ENCODE assay signal across 8 mouse cellular contexts in genomic region chr2:157914105-157914764, GRCm38 (mm10). TPM values are rescaled to one million over a fixed set of nuclear protein-coding genes. Genes with fewer than 3 reads are reported as not detected.
DNase-seq lines count a peak whose midpoint lies in the region; ATAC-seq and TF ChIP-seq lines count a peak whose summit lies in the region.

Vstm2l (plus strand) TSS chr2:157914653.

- H3K4me2 ChIP-seq in heart, embryonic 11.5 days: peak within 1 kb of the TSS; percentile 59
- H3K4me2 ChIP-seq in embryonic facial prominence, embryonic 14.5 days (ENCODE audit: low read depth, low read length): peak within 1 kb of the TSS; percentile 61
- peak within 1 kb of the TSS; percentile 39; the same call in 1 of the 2 replicates for H3K4me2 ChIP-seq in intestine, postnatal 0 days (replicated peaks; ENCODE audit: low read depth)
- H3K4me2 ChIP-seq in midbrain, embryonic 12.5 days (replicated peaks): peak within 1 kb of the TSS; percentile 64

- H3K36me3 ChIP-seq in heart, embryonic 11.5 days (ENCODE audit: control insufficient read depth, insufficient read depth, low read length): no peaks in the 10 kb centered on the region
- no peaks in the 10 kb centered on the region for H3K36me3 ChIP-seq in embryonic facial prominence, embryonic 14.5 days (ENCODE audit: control insufficient read depth, insufficient read depth, low read length)
- H3K36me3 ChIP-seq in intestine, postnatal 0 days (ENCODE audit: control insufficient read depth, insufficient read depth): no peaks in the 10 kb centered on the region
- no peaks in the 10 kb centered on the region for H3K36me3 ChIP-seq in midbrain, embryonic 12.5 days

- TF ChIP-seq CTCF in intestine, postnatal 0 days (IDR thresholded peaks at IDR 0.05; ENCODE audit: low read depth): no peak

- H3K4me3 ChIP-seq in heart, embryonic 11.5 days (ENCODE audit: low read depth, low read length): peak within 1 kb of the TSS; percentile 35
- peak within 1 kb of the TSS; percentile 37 for H3K4me3 ChIP-seq in embryonic facial prominence, embryonic 14.5 days (ENCODE audit: low read depth, low read length)
- H3K4me3 ChIP-seq in intestine, postnatal 0 days (ENCODE audit: low read depth, low read length): peak within 1 kb of the TSS; percentile 13
- peak within 1 kb of the TSS; percentile 52 for H3K4me3 ChIP-seq in midbrain, embryonic 12.5 days

- DNase-seq in heart, adult 11 months: no peak
- peak; percentile 17 for DNase-seq in Muller cell, postnatal 12 days (ENCODE audit: inconsistent ontology term)
- peak; percentile 51 for DNase-seq in embryonic facial prominence, embryonic 14.5 days (ENCODE audit: low spot score)
- no peak for DNase-seq in T-cell, adult 2 months (ENCODE audit: low spot score)

- 5% methylated on average over 62 of the region's 62 CpGs for WGBS in heart, embryonic 11.5 days (ENCODE audit: insufficient replicate concordance)
- WGBS in embryonic facial prominence, embryonic 14.5 days: 6% methylated on average over 25 of the region's 62 CpGs
- WGBS in intestine, postnatal 0 days: 5% methylated on average over 59 of the region's 62 CpGs
- WGBS in midbrain, embryonic 12.5 days: 2% methylated on average over 59 of the region's 62 CpGs

- H3K27me3 ChIP-seq in heart, embryonic 11.5 days (ENCODE audit: control insufficient read depth, insufficient read depth, low read length): peaks cover 64% of the 10 kb centered on the region
- H3K27me3 ChIP-seq in embryonic facial prominence, embryonic 14.5 days (replicated peaks; ENCODE audit: control insufficient read depth, insufficient read depth, low read length): peaks cover 47% of the 10 kb centered on the region
- peaks cover 42% of the 10 kb centered on the region for H3K27me3 ChIP-seq in intestine, postnatal 0 days (replicated peaks; ENCODE audit: control insufficient read depth, insufficient read depth, low read length)
- H3K27me3 ChIP-seq in midbrain, embryonic 12.5 days: peaks cover 61% of the 10 kb centered on the region

- H3K9ac ChIP-seq in heart, embryonic 11.5 days (ENCODE audit: low read depth, low read length): no peak within 1 kb of the TSS
- peak within 1 kb of the TSS; percentile 30; the same call in 1 of the 2 replicates for H3K9ac ChIP-seq in embryonic facial prominence, embryonic 14.5 days (ENCODE audit: low read depth, low read length)
- H3K9ac ChIP-seq in intestine, postnatal 0 days (ENCODE audit: low read depth, low read length): no peak within 1 kb of the TSS
- H3K9ac ChIP-seq in midbrain, embryonic 12.5 days (replicated peaks): peak within 1 kb of the TSS; percentile 63

- ATAC-seq in heart, embryonic 11.5 days (replicated peaks; ENCODE audit: insufficient number of reproducible peaks, low FRiP score, low TSS enrichment): no peak
- ATAC-seq in embryonic facial prominence, embryonic 14.5 days (ENCODE audit: low read depth): no peak
- ATAC-seq in intestine, postnatal 0 days: no peak
- ATAC-seq in midbrain, embryonic 12.5 days (ENCODE audit: low FRiP score, low read depth): peak; percentile 36; the same call in 1 of the 2 replicates
- no peak for ATAC-seq in granulocyte monocyte progenitor cell, adult 5-6 weeks (replicated peaks; ENCODE audit: poor library complexity, severe bottlenecking)

- H3K27ac ChIP-seq in heart, embryonic 11.5 days (ENCODE audit: low read depth, low read length): no peak within 1 kb of the TSS
- H3K27ac ChIP-seq in embryonic facial prominence, embryonic 14.5 days (replicated peaks; ENCODE audit: low read depth, low read length): no peak within 1 kb of the TSS
- no peak within 1 kb of the TSS for H3K27ac ChIP-seq in intestine, postnatal 0 days (ENCODE audit: low read depth, low read length)
- peak within 1 kb of the TSS; percentile 39 for H3K27ac ChIP-seq in midbrain, embryonic 12.5 days (replicated peaks)

- H3K9me3 ChIP-seq in heart, embryonic 11.5 days (replicated peaks; ENCODE audit: control insufficient read depth, low read length): no peaks in the 10 kb centered on the region
- H3K9me3 ChIP-seq in embryonic facial prominence, embryonic 14.5 days (ENCODE audit: control insufficient read depth, low read length): no peaks in the 10 kb centered on the region
- no peaks in the 10 kb centered on the region for H3K9me3 ChIP-seq in intestine, postnatal 0 days (ENCODE audit: control insufficient read depth)
- no peaks in the 10 kb centered on the region for H3K9me3 ChIP-seq in midbrain, embryonic 12.5 days

- peaks cover 3% of the 10 kb centered on the region; the same call in 1 of the 2 replicates for H3K4me1 ChIP-seq in heart, embryonic 11.5 days (ENCODE audit: control insufficient read depth, insufficient read depth, low read length)
- H3K4me1 ChIP-seq in embryonic facial prominence, embryonic 14.5 days (ENCODE audit: control insufficient read depth, insufficient read depth, low read length): no peaks in the 10 kb centered on the region
- H3K4me1 ChIP-seq in intestine, postnatal 0 days (replicated peaks; ENCODE audit: control insufficient read depth, insufficient read depth, low read length): no peaks in the 10 kb centered on the region
- H3K4me1 ChIP-seq in midbrain, embryonic 12.5 days: peaks cover 24% of the 10 kb centered on the region; the same call in 1 of the 2 replicates

RNA-seq across cellular contexts. Expression of gene Vstm2l, which starts in this region (rescaled TPM):
- 0.34 and 0.42 TPM in 2 replicates for polyA plus RNA-seq in heart, embryonic 11.5 days (2014; fragmentation: Nextera tagmentation; extraction: Ambion mirVana)
- polyA plus RNA-seq in embryonic facial prominence, embryonic 14.5 days (2014; fragmentation: Nextera tagmentation; extraction: Ambion mirVana): 0.80 and 1.4 TPM in 2 replicates
- polyA plus RNA-seq in intestine, postnatal 0 days (2015; fragmentation: Nextera tagmentation; extraction: Ambion mirVana): 0.75 and 0.90 TPM in 2 replicates
- 8.9 and 9.3 TPM in 2 replicates for polyA plus RNA-seq in midbrain, embryonic 12.5 days (2016; fragmentation: Nextera tagmentation; extraction: Ambion mirVana)
- not detected in 2 replicates for total RNA-seq in granulocyte monocyte progenitor cell, adult 5-6 weeks (2014; fragmentation: Nextera tagmentation)
- not detected in 2 replicates for total RNA-seq in granulocyte monocyte progenitor cell, adult 5-6 weeks (2017)

Comparison
In these comparisons a context has a peak if more than half of its experiments do, and no peak if none do; other contexts are left out.
1. H3K9ac ChIP-seq: peak in embryonic facial prominence, embryonic 14.5 days (single experiment) and midbrain, embryonic 12.5 days (single experiment); none in heart, embryonic 11.5 days (single experiment) and intestine, postnatal 0 days (single experiment).
2. DNase-seq: peak in Muller cell, postnatal 12 days (single experiment) and embryonic facial prominence, embryonic 14.5 days (single experiment); none in heart, adult 11 months (single experiment) and T-cell, adult 2 months (single experiment).
3. Peak in every context shown above with its lines, with median percentiles within 50 percentile points of each other: H3K4me2 ChIP-seq and H3K4me3 ChIP-seq.